Mouse (Mus musculus) neural tube, embryonic 12.5 days (tissue): ENCODE results near the gene Rxfp4. TPM values are rescaled to one million over a fixed set of nuclear protein-coding genes. Genes with fewer than 3 reads are reported as not detected.

ENCODE experiments used
- ATAC-seq: fragments of 200-750 bp; cut with Nextera tagmentation; 2 replicates; pipeline ENCODE4 v1.8.0; 2017; ENCODE audit warnings: low read depth, mild to moderate bottlenecking, moderate TSS enrichment, moderate library complexity; ENCODE audit not compliant: low FRiP score
- H3K27ac ChIP-seq: fragments of 300-500 bp; sonication (generic); 2 replicates; pipeline ENCODE4 v1.5.1; 2016
- H3K27me3 ChIP-seq: fragments of 300-500 bp; sonication (generic); replicated peaks from 2 replicates; pipeline ENCODE4 v1.6.1; 2016; ENCODE audit warnings: mild to moderate bottlenecking
- H3K36me3 ChIP-seq: fragments of 300-500 bp; sonication (generic); 2 replicates; pipeline ENCODE4 v1.6.1; 2016; ENCODE audit warnings: mild to moderate bottlenecking
- H3K4me1 ChIP-seq: fragments of 300-500 bp; sonication (generic); 2 replicates; pipeline ENCODE4 v1.6.1; 2016
- H3K4me2 ChIP-seq: fragments of 300-500 bp; sonication (generic); replicated peaks from 2 replicates; pipeline ENCODE4 v1.6.1; 2016; ENCODE audit warnings: mild to moderate bottlenecking
- H3K4me3 ChIP-seq: fragments of 300-500 bp; sonication (generic); 2 replicates; pipeline ENCODE4 v1.5.1; 2016
- H3K9ac ChIP-seq: fragments of 300-500 bp; sonication (generic); 2 replicates; pipeline ENCODE4 v1.6.1; 2016; ENCODE audit warnings: mild to moderate bottlenecking
- H3K9me3 ChIP-seq: fragments of 300-500 bp; sonication (generic); 2 replicates; pipeline ENCODE4 v1.6.1; 2016; ENCODE audit warnings: mild to moderate bottlenecking
- WGBS: fragments of 180-500 bp; shearing (Covaris S2); methylation state at CpG from one replicate; pipeline ENCODE4 v1.1.7; 2016; 5-methylcytosine and 5-hydroxymethylcytosine counted together
- polyA plus RNA-seq: library from polyadenylated mRNA; unstranded; fragments of >200 nt; fragmentation: Nextera tagmentation; extraction: Ambion mirVana; gene quantifications from 2 replicates; pipeline ENCODE4 v1.2.1, GENCODE M21; 2016

Gene Rxfp4
- polyA plus RNA-seq, 1 experiment from 2014 or later, result not detected

GRCm38 (mm10) chr3:88683814-88684213, 30.9 kb upstream of the Rxfp4 start:
- peaks cover 7% of the 10 kb centered on the region for H3K36me3 ChIP-seq
- no peaks in the 10 kb centered on the region for H3K9me3 ChIP-seq
- no peak overlapping the region for H3K4me3 ChIP-seq
- H3K9ac ChIP-seq, result no peak overlapping the region
- no peaks in the 10 kb centered on the region for H3K27me3 ChIP-seq
- ATAC-seq, result no peak
- no peak overlapping the region for H3K27ac ChIP-seq
- peaks cover 15% of the 10 kb centered on the region for H3K4me1 ChIP-seq
- WGBS, result 93% methylated on average over 2 of the region's 2 CpGs
- no peak overlapping the region for H3K4me2 ChIP-seq

DNA sequence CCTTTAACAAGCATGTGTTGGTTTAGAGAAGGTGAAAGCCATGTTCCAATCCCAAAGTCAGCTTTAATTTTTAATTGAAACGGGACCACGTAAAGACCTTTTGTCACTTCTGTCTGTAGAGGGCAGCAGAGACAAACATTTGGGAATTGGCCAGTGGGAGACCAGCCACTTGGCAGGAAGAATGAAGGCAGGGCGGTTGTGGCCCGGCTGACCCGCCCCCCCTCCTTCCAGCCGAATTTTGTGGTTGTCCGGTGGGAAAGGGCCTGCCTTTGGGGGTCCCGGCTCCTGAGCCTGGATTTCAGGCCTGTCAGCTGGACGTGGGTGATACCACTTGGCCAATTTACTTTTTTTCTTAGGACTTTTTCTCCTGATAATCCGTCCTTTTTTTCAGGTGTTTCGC, 24.5 kb upstream of the Rxfp4 start:
- no peaks in the 10 kb centered on the region for H3K4me1 ChIP-seq
- H3K9me3 ChIP-seq, result no peaks in the 10 kb centered on the region
- 12% methylated on average over 11 of the region's 11 CpGs for WGBS
- peak overlapping the region; percentile 53 for H3K4me2 ChIP-seq
- no peaks in the 10 kb centered on the region for H3K27me3 ChIP-seq
- H3K4me3 ChIP-seq, result peak overlapping the region; percentile 7; the same call in 1 of the 2 replicates
- H3K27ac ChIP-seq, result no peak overlapping the region
- ATAC-seq, result peak; percentile 77
- H3K9ac ChIP-seq, result no peak overlapping the region
- no peaks in the 10 kb centered on the region for H3K36me3 ChIP-seq

- no peaks in the 10 kb centered on the region for H3K4me1 ChIP-seq
- no peaks in the 10 kb centered on the region for H3K27me3 ChIP-seq
- no peak overlapping the region for H3K4me2 ChIP-seq
- no peaks in the 10 kb centered on the region for H3K9me3 ChIP-seq
- no peaks in the 10 kb centered on the region for H3K36me3 ChIP-seq
- ATAC-seq, result no peak
- no peak overlapping the region for H3K4me3 ChIP-seq
- WGBS, result 84% methylated on average over 4 of the region's 4 CpGs
- no peak overlapping the region for H3K9ac ChIP-seq
- H3K27ac ChIP-seq, result no peak overlapping the region
These were observed 11.2 kb upstream of the Rxfp4 start for GRCm38 (mm10) chr3:88664095-88664494.

GRCm38 (mm10) chr3:88659798-88660197, 6.9 kb upstream of the Rxfp4 start:
- H3K4me3 ChIP-seq, result no peak overlapping the region
- H3K36me3 ChIP-seq, result no peaks in the 10 kb centered on the region
- no peak overlapping the region for H3K4me2 ChIP-seq
- ATAC-seq, result no peak
- no peak overlapping the region for H3K27ac ChIP-seq
- 0 out of 2 replicates have a peak overlapping the region, but pooled peaks have one; percentile 33 for H3K9ac ChIP-seq
- H3K9me3 ChIP-seq, result no peaks in the 10 kb centered on the region
- no peaks in the 10 kb centered on the region for H3K27me3 ChIP-seq
- WGBS, result 38% methylated on average over 6 of the region's 6 CpGs
- H3K4me1 ChIP-seq, result no peaks in the 10 kb centered on the region

DNA sequence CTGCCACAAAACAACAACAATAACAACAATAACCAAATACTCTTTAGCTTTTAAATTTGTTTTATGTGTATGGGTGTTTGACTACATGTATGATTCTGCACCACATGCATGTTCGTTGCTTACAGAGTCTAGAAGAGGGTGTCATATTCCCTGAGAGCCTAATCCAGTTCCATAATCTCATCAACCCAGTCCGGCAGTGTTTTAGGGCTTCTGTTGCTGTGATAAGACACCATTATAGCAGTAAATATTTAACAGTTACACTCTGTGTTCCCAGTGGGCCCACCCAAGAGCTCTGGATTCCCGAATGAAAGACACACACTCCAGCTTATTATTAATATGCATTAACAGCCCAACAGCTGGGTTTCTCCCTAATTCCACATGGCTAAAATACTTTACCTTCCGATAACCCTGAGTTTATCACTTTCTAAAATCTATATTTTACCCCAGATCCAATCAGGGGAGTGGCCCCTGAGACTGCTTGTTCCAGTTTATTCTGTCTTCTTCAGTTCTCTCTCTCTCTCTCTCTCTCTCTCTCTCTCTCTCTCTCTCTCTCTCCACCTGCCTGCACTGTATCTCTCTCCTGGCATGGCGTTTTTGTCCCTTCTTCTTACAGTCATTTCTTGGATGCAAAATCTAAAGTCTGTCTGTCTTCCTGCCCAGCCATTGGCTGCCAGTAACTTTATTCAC, 5.6 kb upstream of the Rxfp4 start:
- Histone ChIP-seq H3K27me3 (no peaks in the 10 kb centered on the region), H3K27ac (no peak overlapping the region), H3K4me3 (no peak overlapping the region), H3K4me2 (no peak overlapping the region), H3K4me1 (no peaks in the 10 kb centered on the region), H3K9me3 (no peaks in the 10 kb centered on the region), H3K9ac (no peak overlapping the region), H3K36me3 (no peaks in the 10 kb centered on the region)
- 83% methylated on average over 5 of the region's 5 CpGs for WGBS
- no peak for ATAC-seq

- Histone ChIP-seq H3K4me2 (no peak overlapping the region), H3K4me1 (no peaks in the 10 kb centered on the region), H3K9me3 (no peaks in the 10 kb centered on the region), H3K9ac (no peak overlapping the region), H3K27me3 (no peaks in the 10 kb centered on the region), H3K4me3 (no peak overlapping the region), H3K27ac (no peak overlapping the region), H3K36me3 (no peaks in the 10 kb centered on the region)
- no peak for ATAC-seq
- 82% methylated on average over 8 of the region's 8 CpGs for WGBS
These were observed 2.7 kb upstream of the Rxfp4 start for GRCm38 (mm10) chr3:88655619-88656018.

- Histone ChIP-seq H3K36me3 (no peaks in the 10 kb centered on the region), H3K4me3 (no peak overlapping the region), H3K27ac (no peak overlapping the region), H3K27me3 (no peaks in the 10 kb centered on the region), H3K4me2 (no peak overlapping the region), H3K4me1 (no peaks in the 10 kb centered on the region), H3K9ac (no peak overlapping the region), H3K9me3 (no peaks in the 10 kb centered on the region)
- 85% methylated on average over 4 of the region's 4 CpGs for WGBS
- no peak for ATAC-seq
These were observed 1.7 kb upstream of the Rxfp4 start for GRCm38 (mm10) chr3:88654621-88655020.

- ATAC-seq, result no peak
- Histone ChIP-seq H3K27me3 (no peaks in the 10 kb centered on the region), H3K4me1 (no peaks in the 10 kb centered on the region), H3K36me3 (peaks cover 4% of the 10 kb centered on the region; the same call in 1 of the 2 replicates), H3K9me3 (no peaks in the 10 kb centered on the region), H3K27ac (no peak overlapping the region), H3K4me3 (no peak overlapping the region), H3K9ac (no peak overlapping the region), H3K4me2 (no peak overlapping the region)
- 86% methylated on average over 6 of the region's 6 CpGs for WGBS
These were observed 801 bp upstream of the Rxfp4 start for GRCm38 (mm10) chr3:88653516-88654370.

DNA sequence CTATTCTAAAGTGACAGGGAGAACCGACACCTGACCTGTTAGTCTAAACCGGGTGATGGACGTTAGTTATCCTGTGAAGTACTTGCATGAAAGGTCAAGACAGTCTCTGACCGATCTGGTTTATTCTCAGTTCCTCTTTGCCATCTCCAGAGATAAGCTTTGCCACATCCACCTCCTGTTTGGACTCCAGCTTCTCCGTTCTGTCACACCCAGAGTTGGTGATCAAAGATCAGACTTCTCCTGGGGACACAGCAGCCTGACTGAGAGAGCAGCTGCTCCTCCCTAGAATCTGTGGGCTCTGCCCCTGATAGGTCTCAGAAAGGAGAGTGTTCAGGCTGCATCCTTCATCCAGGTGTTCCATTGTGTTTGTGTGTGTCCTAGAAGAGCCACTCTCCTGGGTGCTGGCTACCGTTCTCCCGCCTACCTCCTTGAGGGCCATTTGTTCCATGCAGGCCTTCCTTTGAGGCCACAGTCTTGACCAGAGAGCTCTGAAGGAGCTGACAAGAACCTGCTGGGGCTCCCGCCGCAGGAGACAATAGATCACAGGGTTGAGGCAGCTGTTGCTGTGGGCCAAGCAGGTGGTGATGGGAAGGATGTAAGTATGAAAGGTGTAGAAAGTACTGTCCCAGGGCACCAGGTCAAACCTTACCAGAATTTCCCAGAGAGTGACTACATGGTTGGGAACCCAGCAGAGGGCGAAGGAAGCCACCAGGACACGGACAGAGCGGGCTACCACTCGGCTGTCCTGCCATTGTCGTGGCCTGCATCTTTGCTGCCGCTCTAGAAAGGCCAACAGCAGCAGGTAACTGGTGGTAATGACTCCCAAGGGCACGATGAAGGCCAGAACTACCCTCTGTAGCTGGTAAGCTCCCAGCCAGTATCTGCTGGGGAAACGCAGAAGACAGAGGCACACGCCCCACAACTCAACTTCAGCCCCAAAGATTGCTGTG, 998 bp downstream of the Rxfp4 start:
- Histone ChIP-seq H3K27ac (no peak overlapping the region), H3K4me1 (no peaks in the 10 kb centered on the region), H3K9ac (no peak overlapping the region), H3K4me3 (no peak overlapping the region), H3K4me2 (no peak overlapping the region), H3K36me3 (peaks cover 22% of the 10 kb centered on the region), H3K27me3 (no peaks in the 10 kb centered on the region), H3K9me3 (no peaks in the 10 kb centered on the region)
- WGBS, result 83% methylated on average over 18 of the region's 18 CpGs
- ATAC-seq, result no peak

GRCm38 (mm10) chr3:88650713-88651504, 2.0 kb downstream of the Rxfp4 start:
- no peak overlapping the region for H3K9ac ChIP-seq
- no peaks in the 10 kb centered on the region for H3K4me1 ChIP-seq
- no peak overlapping the region for H3K4me2 ChIP-seq
- H3K27me3 ChIP-seq, result no peaks in the 10 kb centered on the region
- H3K4me3 ChIP-seq, result no peak overlapping the region
- H3K9me3 ChIP-seq, result no peaks in the 10 kb centered on the region
- ATAC-seq, result no peak
- WGBS, result 81% methylated on average over 13 of the region's 13 CpGs
- no peak overlapping the region for H3K27ac ChIP-seq
- H3K36me3 ChIP-seq, result peaks cover 32% of the 10 kb centered on the region

- no peaks in the 10 kb centered on the region for H3K9me3 ChIP-seq
- 96% methylated on average over 13 of the region's 13 CpGs for WGBS
- no peaks in the 10 kb centered on the region for H3K27me3 ChIP-seq
- no peak for ATAC-seq
- no peak overlapping the region for H3K27ac ChIP-seq
- no peaks in the 10 kb centered on the region for H3K4me1 ChIP-seq
- no peak overlapping the region for H3K4me3 ChIP-seq
- no peak overlapping the region for H3K9ac ChIP-seq
- peaks cover 40% of the 10 kb centered on the region for H3K36me3 ChIP-seq
- no peak overlapping the region for H3K4me2 ChIP-seq
These were observed 3.0 kb downstream of the Rxfp4 start for GRCm38 (mm10) chr3:88649967-88650366.
